Mouse (Mus musculus) E14TG2a.4 (cell line): Measurements from ENCODE around the gene Aff3.

Experiments used
- CTCF ChIP-seq: conservative IDR thresholded peaks from 2 replicates; pipeline ENCODE4 v1.5.1; 2014; ENCODE audit warnings: low read length
- POU5F1 ChIP-seq: IDR thresholded peaks from 2 replicates; pipeline ENCODE4 v1.6.1; 2014; ENCODE audit warnings: low read length, borderline replicate concordance

GRCm38 (mm10) chr1:38502797-38503196 is 162.0 kb downstream of the Aff3 start:
- TF ChIP-seq CTCF (no peak), POU5F1 (no peak)
